Mouse (Mus musculus): ENCODE results near the gene Ell. TPM values are rescaled to one million over a fixed set of nuclear protein-coding genes. Genes with fewer than 3 reads are reported as not detected.

Ell gene
- polyA plus RNA-seq, 1 experiment: 32.9 TPM

DNA sequence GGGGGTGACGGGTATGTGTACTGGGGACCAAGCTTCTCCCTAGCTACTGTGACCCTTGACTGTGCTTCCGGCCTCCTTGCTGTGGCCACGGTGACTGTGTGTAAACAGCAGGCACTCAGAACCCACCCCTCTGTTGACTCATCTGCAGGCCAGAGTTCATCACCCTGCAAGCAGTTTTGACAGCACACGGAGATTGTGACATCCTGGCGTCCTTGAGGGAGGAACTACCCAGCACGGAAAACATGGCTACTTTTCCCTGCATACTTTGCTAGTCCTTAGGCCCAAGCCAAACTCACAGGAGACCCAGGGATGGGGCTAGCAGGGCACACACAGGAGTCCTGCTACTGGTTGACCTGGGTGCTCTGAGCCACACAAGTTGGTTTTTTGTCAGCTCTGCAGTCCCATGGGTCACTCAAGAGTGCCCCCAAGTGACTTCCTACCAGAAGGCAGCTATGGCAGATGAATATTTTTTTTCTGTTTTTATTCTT lies 5.0 kb downstream of the Ell start:
- Histone ChIP-seq H3K4me1 (ENCODE audit: control insufficient read depth, insufficient read depth, low read length) (peaks cover 29% of the 10 kb centered on the region), H3K4me3 (replicated peaks; ENCODE audit: extremely low read depth, low read depth, low read length) (no peak overlapping the region)
- 13% methylated on average over 6 of the region's 6 CpGs for WGBS
- no peak for TF ChIP-seq POLR2A (IDR thresholded peaks at IDR 0.05; ENCODE audit: borderline replicate concordance, extremely low read depth, low read depth, low read length)
- peak; percentile 46 for TF ChIP-seq CTCF (IDR thresholded peaks at IDR 0.05; ENCODE audit: insufficient read depth, low read length)
- DNase-seq: no peak

DNA sequence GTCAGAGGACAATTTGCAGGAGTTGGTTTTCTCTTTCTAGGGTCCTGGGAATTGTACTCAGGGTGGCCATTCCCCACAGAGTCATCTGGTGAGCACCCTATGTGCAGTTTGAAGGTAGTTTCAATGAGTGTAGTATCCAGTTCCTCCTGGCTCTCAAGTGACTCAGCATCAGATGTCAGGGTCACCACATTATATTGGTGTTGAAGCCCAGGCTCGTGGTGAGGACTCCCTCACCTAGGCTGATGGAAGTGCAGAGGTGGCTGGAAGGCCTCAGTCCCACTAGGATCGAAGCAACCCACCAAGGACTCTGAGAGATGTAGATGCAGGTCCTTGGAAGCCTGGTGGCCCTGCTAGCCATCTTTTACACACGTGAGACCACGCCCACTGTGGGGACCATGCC lies 7.2 kb downstream of the Ell start:
- DNase-seq: no peak
- no peak overlapping the region for H3K4me3 ChIP-seq (replicated peaks; ENCODE audit: extremely low read depth, low read depth, low read length)
- no peak for TF ChIP-seq CTCF (IDR thresholded peaks at IDR 0.05; ENCODE audit: insufficient read depth, low read length)
- no peak for TF ChIP-seq POLR2A (IDR thresholded peaks at IDR 0.05; ENCODE audit: borderline replicate concordance, extremely low read depth, low read depth, low read length)
- peaks cover 24% of the 10 kb centered on the region for H3K4me1 ChIP-seq (ENCODE audit: control insufficient read depth, insufficient read depth, low read length)
- 74% methylated on average over 4 of the region's 4 CpGs for WGBS

DNA sequence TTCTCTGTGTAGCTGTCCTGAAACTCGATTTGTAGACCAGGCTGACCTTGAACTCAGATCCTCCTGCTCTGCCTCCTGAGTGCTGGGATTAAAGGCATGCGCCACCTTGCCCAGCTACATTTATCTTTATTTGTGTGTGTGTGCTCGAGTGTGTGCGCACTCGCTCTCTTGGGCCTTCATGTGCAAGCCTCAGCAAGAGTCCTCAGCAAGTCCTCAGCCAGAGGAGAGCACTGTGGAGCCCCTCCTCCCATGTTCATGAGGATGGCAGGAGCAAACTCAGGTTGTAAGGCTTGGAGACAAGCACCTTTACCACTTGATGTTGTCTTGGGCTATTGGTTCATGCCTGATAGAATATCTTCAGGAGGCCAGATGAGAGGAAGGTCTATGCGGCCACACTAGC lies 8.5 kb downstream of the Ell start:
- TF ChIP-seq CTCF (IDR thresholded peaks at IDR 0.05; ENCODE audit: insufficient read depth, low read length) (no peak), POLR2A (IDR thresholded peaks at IDR 0.05; ENCODE audit: borderline replicate concordance, extremely low read depth, low read depth, low read length) (no peak)
- DNase-seq: no peak
- H3K4me3 ChIP-seq (replicated peaks; ENCODE audit: extremely low read depth, low read depth, low read length): no peak overlapping the region
- peaks cover 35% of the 10 kb centered on the region for H3K4me1 ChIP-seq (ENCODE audit: control insufficient read depth, insufficient read depth, low read length)
- WGBS: 79% methylated on average over 6 of the region's 6 CpGs

DNA sequence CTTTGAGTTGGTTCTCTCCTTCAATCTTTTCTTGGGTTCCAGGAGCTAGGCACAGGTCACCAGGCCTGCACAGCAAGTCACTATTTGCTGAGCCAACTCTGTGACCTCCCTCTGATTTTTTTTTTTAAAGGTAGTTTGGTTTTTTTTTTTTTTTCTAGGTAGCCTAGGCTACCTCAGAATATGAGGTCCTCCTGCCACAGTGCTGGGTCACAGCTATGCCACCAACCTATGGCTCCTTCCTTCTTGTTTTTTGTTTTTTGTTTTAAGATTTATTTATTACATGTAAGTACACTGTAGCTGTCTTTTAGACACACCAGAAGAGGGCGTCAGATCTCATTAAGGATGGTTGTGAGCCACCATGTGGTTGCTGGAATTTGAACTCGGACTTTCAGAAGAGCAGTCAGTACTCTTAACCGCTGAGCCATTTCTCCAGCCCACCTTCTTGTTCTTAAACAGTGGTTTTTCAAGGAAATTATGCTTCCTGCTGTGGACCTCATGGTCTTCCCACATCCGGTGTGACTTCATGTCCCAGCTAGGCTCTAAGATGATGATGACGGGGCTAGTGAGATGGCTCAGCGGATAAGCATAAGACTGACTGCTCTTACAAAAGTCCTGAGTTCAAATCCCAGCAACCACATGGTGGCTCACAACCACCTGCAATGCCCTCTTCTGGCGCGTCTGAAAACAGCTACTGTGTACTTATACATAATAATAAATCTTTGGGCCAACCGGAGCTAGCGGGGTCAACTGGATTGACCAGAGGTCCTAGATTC lies 10.3 kb downstream of the Ell start:
- no peak for DNase-seq
- 86% methylated on average over 10 of the region's 10 CpGs for WGBS
- Histone ChIP-seq H3K4me3 (replicated peaks; ENCODE audit: extremely low read depth, low read depth, low read length) (no peak overlapping the region), H3K4me1 (ENCODE audit: control insufficient read depth, insufficient read depth, low read length) (peaks cover 40% of the 10 kb centered on the region)
- no peak for TF ChIP-seq CTCF (IDR thresholded peaks at IDR 0.05; ENCODE audit: insufficient read depth, low read length)
- TF ChIP-seq POLR2A (IDR thresholded peaks at IDR 0.05; ENCODE audit: borderline replicate concordance, extremely low read depth, low read depth, low read length): no peak

DNA sequence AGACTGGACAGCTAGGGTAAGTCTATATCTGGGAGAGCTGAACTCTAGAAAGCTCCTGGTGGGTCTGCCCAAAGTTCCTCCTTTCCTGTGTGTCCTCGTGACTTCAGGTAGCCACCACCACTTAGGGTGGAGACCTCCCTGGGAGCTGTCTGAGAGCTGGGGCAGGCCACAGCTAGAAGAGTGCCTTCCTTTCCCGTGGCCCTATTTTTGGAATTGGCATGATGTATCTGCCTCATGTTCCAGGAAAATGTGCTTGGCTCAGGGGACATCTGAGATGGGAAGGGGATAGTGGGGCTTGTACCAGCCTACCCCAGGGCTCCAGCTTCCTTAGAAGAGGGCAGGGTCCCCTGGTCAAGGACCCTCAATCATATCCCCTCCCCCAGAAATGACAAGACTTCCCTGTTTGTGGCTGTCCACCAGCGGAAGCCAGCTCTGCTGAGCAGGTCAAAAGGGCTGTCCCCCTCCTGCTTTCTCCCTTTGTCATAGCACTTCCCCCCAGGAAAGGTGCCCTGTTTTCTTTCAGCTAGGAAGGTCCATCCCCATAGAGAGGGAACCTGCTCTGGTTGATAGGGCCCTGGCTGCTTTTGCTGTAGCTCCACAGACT lies 12.4 kb downstream of the Ell start:
- no peak for DNase-seq
- no peak overlapping the region for H3K4me3 ChIP-seq (replicated peaks; ENCODE audit: extremely low read depth, low read depth, low read length)
- 16% methylated on average over 3 of the region's 3 CpGs for WGBS
- no peak for TF ChIP-seq CTCF (IDR thresholded peaks at IDR 0.05; ENCODE audit: insufficient read depth, low read length)
- peaks cover 35% of the 10 kb centered on the region for H3K4me1 ChIP-seq (ENCODE audit: control insufficient read depth, insufficient read depth, low read length)

DNA sequence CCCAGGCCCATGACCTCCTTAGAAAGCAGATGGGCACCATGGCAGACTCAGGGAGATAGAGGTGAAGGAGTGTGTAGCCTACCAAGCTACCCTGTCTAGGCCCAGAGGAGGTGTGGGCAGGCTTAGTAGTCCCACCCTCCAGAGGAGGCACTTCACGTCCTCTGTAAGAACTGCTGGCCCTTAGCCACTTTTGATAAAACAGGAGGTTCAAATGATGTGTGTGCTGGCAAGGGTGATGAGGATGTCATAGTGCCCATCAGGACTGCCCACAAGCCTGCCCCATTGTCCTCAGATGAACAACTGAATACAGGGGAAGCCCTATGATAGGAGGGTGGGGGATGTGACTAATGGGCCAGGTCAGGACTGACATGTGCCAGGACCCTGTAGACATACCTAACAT lies 13.6 kb downstream of the Ell start:
- 21% methylated on average over 1 of the region's 1 CpGs for WGBS
- Histone ChIP-seq H3K4me3 (replicated peaks; ENCODE audit: extremely low read depth, low read depth, low read length) (no peak overlapping the region), H3K4me1 (ENCODE audit: control insufficient read depth, insufficient read depth, low read length) (peaks cover 35% of the 10 kb centered on the region)
- TF ChIP-seq CTCF (IDR thresholded peaks at IDR 0.05; ENCODE audit: insufficient read depth, low read length): no peak
- no peak for TF ChIP-seq POLR2A (IDR thresholded peaks at IDR 0.05; ENCODE audit: borderline replicate concordance, extremely low read depth, low read depth, low read length)
- DNase-seq: no peak

DNA sequence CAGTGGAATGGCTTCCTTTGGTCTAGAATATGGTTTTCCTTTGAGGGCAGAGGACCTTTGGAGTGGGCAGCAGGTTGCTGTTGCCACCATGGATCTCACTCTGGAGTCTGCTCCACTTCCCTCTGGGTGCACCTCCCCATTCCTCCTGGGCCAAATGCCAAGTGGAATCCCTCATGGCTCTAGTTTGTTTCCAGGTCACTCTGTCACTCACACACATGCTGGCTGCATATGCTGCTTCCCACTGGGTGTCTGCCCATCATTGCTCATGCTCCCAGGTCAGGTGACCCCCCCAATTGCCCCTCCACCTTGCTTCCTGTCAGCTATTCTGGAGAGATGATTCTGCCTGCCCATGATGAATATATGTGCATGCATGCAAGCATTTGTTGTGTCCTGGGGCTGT lies 14.5 kb downstream of the Ell start:
- DNase-seq: no peak
- peaks cover 36% of the 10 kb centered on the region for H3K4me1 ChIP-seq (ENCODE audit: control insufficient read depth, insufficient read depth, low read length)
- H3K4me3 ChIP-seq (replicated peaks; ENCODE audit: extremely low read depth, low read depth, low read length): no peak overlapping the region
- TF ChIP-seq POLR2A (IDR thresholded peaks at IDR 0.05; ENCODE audit: borderline replicate concordance, extremely low read depth, low read depth, low read length): no peak
- no peak for TF ChIP-seq CTCF (IDR thresholded peaks at IDR 0.05; ENCODE audit: insufficient read depth, low read length)

DNA sequence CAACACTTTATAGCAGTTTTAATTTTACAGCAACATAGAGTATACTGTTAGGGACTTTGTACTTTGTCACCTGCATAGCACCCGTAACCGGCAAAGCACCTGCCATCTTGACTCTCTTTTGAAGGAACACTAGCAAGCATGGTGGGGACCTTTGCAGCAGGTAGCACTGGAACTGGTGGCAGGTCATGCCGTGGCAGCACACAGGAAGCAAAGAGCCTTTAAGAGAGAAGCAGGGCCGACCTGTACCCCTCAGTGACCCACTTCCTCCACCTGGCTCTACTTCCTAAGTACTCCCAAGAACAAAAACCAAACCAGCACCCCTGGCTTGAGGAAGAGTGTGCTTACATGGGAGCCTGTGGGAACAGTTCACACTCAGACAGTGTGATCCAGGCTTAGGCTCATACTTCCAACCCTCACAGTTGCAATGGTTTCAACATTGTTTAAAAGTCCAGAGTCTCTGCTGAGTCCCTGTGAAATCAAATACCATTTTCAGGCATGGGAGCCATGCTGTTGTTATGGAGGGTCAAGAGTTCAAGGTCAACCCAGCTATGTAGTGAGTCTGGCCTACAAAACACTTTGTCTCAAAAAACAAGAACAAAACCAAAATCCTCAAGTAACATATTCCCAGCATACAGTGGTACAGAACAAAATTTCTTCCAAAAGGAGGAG lies 16.0 kb downstream of the Ell start:
- no peak for DNase-seq
- no peak overlapping the region for H3K4me3 ChIP-seq (replicated peaks; ENCODE audit: extremely low read depth, low read depth, low read length)
- peaks cover 42% of the 10 kb centered on the region for H3K4me1 ChIP-seq (ENCODE audit: control insufficient read depth, insufficient read depth, low read length)
- TF ChIP-seq CTCF (IDR thresholded peaks at IDR 0.05; ENCODE audit: insufficient read depth, low read length) (no peak), POLR2A (IDR thresholded peaks at IDR 0.05; ENCODE audit: borderline replicate concordance, extremely low read depth, low read depth, low read length) (no peak)
- WGBS: 76% methylated on average over 4 of the region's 4 CpGs

DNA sequence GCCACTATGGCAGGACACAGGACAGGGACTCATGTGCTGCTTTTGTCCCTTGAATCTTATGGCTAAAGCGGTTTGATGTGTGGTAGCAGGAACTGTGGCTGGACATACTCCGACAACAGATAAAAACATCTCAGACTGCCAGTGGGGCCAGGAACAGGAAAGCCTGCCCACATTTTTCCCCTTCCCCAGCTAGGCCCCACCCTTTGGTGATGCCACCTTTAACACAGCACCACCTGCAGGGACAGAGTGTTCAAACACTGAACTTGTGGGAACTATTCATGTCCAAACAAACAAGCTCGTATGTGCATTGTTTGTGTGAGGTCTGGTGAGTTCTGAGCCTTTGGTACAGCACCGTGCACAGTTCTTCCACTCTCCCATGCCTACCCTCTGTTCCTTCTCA lies 19.1 kb downstream of the Ell start:
- WGBS: 29% methylated on average over 4 of the region's 4 CpGs
- Histone ChIP-seq H3K4me1 (ENCODE audit: control insufficient read depth, insufficient read depth, low read length) (peaks cover 43% of the 10 kb centered on the region), H3K4me3 (replicated peaks; ENCODE audit: extremely low read depth, low read depth, low read length) (no peak overlapping the region)
- DNase-seq: no peak
- TF ChIP-seq CTCF (IDR thresholded peaks at IDR 0.05; ENCODE audit: insufficient read depth, low read length): 0 out of 2 replicates have a peak, but pooled peaks have one; percentile 2
- no peak for TF ChIP-seq POLR2A (IDR thresholded peaks at IDR 0.05; ENCODE audit: borderline replicate concordance, extremely low read depth, low read depth, low read length)
